Mouse (Mus musculus): ENCODE measurements around the gene Rfx3.

Gene Rfx3

GRCm38 (mm10) chr19:28010471-28011395 is at the start of gene Rfx3:
Rfx3 (minus strand) TSS chr19:28011166.
- DNase-seq (ENCODE audit: low spot score in 2 of 2) = peak; percentile 57 to 81

GRCm38 (mm10) chr19:28052058-28052457 is 41.1 kb upstream of the Rfx3 start:
- DNase-seq (ENCODE audit: low spot score in 2 of 2) = no peak

GRCm38 (mm10) chr19:28051571-28051970 is 40.6 kb upstream of the Rfx3 start:
- DNase-seq (ENCODE audit: low spot score in 2 of 2) = no peak

- DNase-seq (ENCODE audit: low spot score in 2 of 2) = no peak
Measured at GRCm38 (mm10) chr19:28049280-28049679, 38.3 kb upstream of the Rfx3 start.

GRCm38 (mm10) chr19:28046806-28047205 is 35.8 kb upstream of the Rfx3 start:
- no peak for DNase-seq (ENCODE audit: low spot score in 2 of 2)

GRCm38 (mm10) chr19:28044950-28045349 is 34.0 kb upstream of the Rfx3 start:
- DNase-seq (ENCODE audit: low spot score in 2 of 2) = no peak

GRCm38 (mm10) chr19:28011718-28012499 is 943 bp upstream of the Rfx3 start:
- no peak for DNase-seq (ENCODE audit: low spot score in 2 of 2)

GRCm38 (mm10) chr19:28011396-28011717 is 391 bp upstream of the Rfx3 start:
- DNase-seq (ENCODE audit: low spot score in 2 of 2) = peak; percentile 96 to 97

- peak; percentile 54 to 62 for DNase-seq (ENCODE audit: low spot score in 2 of 2)
Measured at GRCm38 (mm10) chr19:28009587-28010281, 1.2 kb downstream of the Rfx3 start.

GRCm38 (mm10) chr19:28004190-28004589 is 6.8 kb downstream of the Rfx3 start:
- DNase-seq (ENCODE audit: low spot score in 2 of 2) = no peak

GRCm38 (mm10) chr19:28003474-28003873 is 7.5 kb downstream of the Rfx3 start:
- no peak for DNase-seq (ENCODE audit: low spot score in 2 of 2)

- no peak for DNase-seq (ENCODE audit: low spot score in 2 of 2)
Measured at GRCm38 (mm10) chr19:28002708-28003107, 8.3 kb downstream of the Rfx3 start.

- no peak for DNase-seq (ENCODE audit: low spot score in 2 of 2)
Measured at GRCm38 (mm10) chr19:27992800-27993199, 18.2 kb downstream of the Rfx3 start.

GRCm38 (mm10) chr19:27988746-27989145 is 22.2 kb downstream of the Rfx3 start:
- no peak for DNase-seq (ENCODE audit: low spot score in 2 of 2)

GRCm38 (mm10) chr19:27967590-27967989 is 43.4 kb downstream of the Rfx3 start:
- DNase-seq (ENCODE audit: low spot score in 2 of 2) = peak in 1 of 2 experiments; percentile 6

- DNase-seq (ENCODE audit: low spot score in 2 of 2) = no peak
Measured at GRCm38 (mm10) chr19:27961271-27961670, 49.7 kb downstream of the Rfx3 start.

GRCm38 (mm10) chr19:27935453-27935852 is 75.5 kb downstream of the Rfx3 start:
- DNase-seq (ENCODE audit: low spot score in 2 of 2) = no peak

GRCm38 (mm10) chr19:27931136-27931535 is 79.8 kb downstream of the Rfx3 start:
- DNase-seq (ENCODE audit: low spot score in 2 of 2) = no peak

GRCm38 (mm10) chr19:27926378-27926777 is 84.6 kb downstream of the Rfx3 start:
- DNase-seq (ENCODE audit: low spot score in 2 of 2) = peak in 1 of 2 experiments; percentile 4

GRCm38 (mm10) chr19:27919040-27919439 is 91.9 kb downstream of the Rfx3 start:
- DNase-seq (ENCODE audit: low spot score in 2 of 2) = no peak

- no peak for DNase-seq (ENCODE audit: low spot score in 2 of 2)
Measured at GRCm38 (mm10) chr19:27916446-27916845, 94.5 kb downstream of the Rfx3 start.

GRCm38 (mm10) chr19:27906976-27907375 is 104.0 kb downstream of the Rfx3 start:
- no peak for DNase-seq (ENCODE audit: low spot score in 2 of 2)

Measured in thymus, postnatal 10 days (tissue).